Mouse (Mus musculus): Measurements from ENCODE around the gene Bri3.

DNA sequence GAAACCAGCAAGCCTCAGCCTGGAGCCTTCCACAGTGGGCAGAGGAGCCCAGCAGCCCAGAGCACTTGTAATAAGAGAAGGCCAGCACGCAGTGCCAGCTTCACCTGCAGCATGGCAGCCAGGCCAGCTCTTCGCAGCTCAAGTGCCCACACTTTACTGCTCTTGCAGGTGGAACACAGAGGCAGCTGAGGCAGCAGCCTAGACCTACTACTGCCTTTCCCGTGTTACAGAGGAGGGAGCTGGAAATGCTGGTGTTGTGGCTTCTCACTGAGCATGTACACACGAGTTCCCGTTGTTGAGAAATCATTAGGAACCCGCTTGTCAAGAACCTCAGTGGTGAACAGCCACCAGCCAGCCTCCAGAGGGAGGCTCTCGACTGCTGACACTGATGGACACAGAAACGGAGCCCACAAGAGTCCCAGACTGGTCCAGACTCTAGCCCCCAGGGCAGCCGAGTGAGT lies 34.9 kb downstream of the Bri3 start:
- TF ChIP-seq CTCF (IDR thresholded peaks at IDR 0.05; ENCODE audit: insufficient read depth, low read depth, low read length), result no peak
- no peak for TF ChIP-seq POLR2A (IDR thresholded peaks at IDR 0.05; ENCODE audit: insufficient read depth, low read depth, low read length)
